Mouse (Mus musculus): ENCODE measurements around the gene Sh2b1. TPM values are rescaled to one million over a fixed set of nuclear protein-coding genes. Genes with fewer than 3 reads are reported as not detected.
A peak's percentile ranks its signal among the peaks of the same experiment; 100 is the strongest.
"Not testable (repeated sequence)": the region's sequence is repeated elsewhere in the genome, so short reads cannot be mapped to it uniquely, and the experiment has no call there.

Gene Sh2b1
- total RNA-seq (2021) = 10 to 100 TPM; 52.0 to 53.7 TPM
- long read RNA-seq, experiment 1, transcript Sh2b1-201 (10 exons, 3,393 nt) = major isoform, 7 of 101 reads
- long read RNA-seq, experiment 1, partial matches to known transcripts = 20 of 101 reads
- long read RNA-seq, experiment 1, other reads (novel, unspliced or antisense) = 66 of 101 reads
- long read RNA-seq, experiment 2, transcript Sh2b1-202 (10 exons, 3,366 nt) = major isoform, 7 of 109 reads
- long read RNA-seq, experiment 2, transcript Sh2b1-201 (10 exons, 3,393 nt) = minor isoform, 5 of 109 reads
- long read RNA-seq, experiment 2, partial matches to known transcripts = 20 of 109 reads
- long read RNA-seq, experiment 2, other reads (novel, unspliced or antisense) = 76 of 109 reads

- peak; percentile 87 for DNase-seq
Measured at GRCm38 (mm10) chr7:126474993-126475581, at the start of gene Sh2b1. Gene Sh2b1 (minus strand): TSS chr7:126475424.

GRCm38 (mm10) chr7:126523316-126523715 lies 48.1 kb upstream of the Sh2b1 start:
- no peak for DNase-seq

DNA sequence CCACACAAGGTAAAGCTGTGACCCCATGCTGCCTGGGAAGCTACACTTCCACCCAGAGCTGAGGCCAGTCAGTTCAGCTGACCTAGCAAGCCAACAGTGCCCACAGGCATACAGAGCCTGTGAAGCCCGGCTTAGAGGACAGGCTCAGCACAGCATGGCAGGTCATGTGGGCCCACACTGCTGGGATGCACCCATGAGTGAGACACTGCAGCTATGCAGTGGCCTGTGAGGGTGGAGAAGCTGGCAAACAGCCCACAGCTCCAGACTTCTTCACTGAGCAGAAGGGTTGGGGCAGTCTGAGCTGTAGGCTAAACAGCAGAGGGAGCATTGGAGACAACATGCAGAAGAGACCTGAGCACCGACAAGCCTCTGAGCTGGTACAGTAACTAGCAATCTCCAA lies 44.3 kb upstream of the Sh2b1 start:
- peak; percentile 47 for DNase-seq

DNA sequence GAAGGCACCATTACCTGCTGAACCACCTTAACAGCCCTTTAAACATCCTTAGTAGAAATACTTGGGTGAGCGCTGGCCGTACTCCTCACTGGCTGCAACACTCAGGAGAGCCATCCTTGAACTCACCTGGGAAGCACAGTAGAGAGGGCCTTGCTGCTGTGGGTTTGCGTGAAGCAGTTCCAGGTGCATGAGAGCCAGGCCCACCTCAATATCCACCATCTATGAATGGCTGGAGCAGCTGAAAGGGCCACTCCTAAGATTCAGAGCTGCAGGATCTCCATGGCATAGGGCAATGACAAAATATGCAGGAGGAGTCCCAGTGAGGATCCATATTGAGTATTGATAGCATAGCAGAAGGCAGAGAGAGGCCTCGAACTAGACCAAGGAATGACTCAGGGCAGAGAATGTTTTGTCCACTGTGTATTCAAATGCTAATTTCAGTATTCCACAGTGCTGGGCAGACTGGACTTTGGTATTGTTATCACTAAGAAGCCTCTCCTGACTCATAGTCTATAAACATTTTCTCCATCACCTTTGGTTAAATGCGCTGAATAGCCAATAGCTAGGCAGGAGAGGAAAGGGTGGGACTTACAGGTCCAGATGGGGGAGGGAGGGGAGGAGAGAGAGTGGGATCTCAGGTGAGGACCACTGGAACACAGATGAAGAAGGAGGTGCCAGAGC lies 43.2 kb upstream of the Sh2b1 start:
- DNase-seq = no peak

DNA sequence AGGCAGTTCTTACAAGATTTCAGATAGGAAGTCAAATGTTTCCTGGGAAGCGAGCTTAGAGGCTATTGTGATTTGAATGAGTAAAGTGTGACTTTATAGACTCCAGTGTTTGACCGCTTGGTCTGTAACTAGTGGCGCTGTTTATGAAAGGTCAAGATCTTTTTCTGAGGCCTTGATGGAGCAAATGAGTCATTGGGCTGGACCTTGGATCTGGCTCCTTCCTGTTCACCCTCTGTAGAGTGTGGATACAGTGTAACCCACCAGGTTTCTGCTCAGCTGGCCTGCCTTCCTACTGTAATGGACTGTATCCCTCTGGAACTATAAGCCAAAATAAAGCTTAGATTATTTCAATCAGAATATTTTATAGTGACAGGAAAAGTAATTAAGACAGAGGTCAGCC lies 36.1 kb upstream of the Sh2b1 start:
- DNase-seq = no peak

DNA sequence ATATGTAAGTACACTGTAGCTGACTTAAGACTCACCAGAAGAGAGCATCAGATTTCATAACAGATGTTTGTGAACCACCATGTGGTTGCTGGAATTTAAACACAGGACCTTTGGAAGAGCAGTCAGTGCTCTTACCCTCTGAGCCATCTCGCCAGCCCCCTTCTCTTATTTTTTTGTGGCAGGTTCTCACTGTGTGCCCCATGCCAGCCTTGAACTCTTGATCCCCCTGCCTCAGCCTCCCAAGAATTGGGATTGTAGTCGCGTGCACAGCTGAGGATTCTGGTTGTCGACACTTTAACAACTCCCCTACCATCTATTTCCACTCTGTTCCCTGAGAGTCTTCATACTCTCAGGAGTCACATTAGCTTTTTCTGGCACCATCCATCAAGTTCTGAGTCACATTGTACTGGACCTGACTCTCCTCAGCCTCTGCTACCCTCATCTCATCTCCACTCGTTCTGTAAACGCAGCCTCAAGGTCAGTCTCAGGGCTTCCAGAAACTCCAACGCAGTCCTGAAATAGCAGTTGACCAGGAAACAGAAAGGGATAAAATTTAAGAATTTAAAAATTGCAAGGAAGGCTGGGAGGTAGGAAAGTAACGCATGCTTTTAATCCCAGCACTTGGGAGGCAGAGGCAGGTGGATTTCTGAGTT lies 32.0 kb upstream of the Sh2b1 start:
- no peak for DNase-seq

DNA sequence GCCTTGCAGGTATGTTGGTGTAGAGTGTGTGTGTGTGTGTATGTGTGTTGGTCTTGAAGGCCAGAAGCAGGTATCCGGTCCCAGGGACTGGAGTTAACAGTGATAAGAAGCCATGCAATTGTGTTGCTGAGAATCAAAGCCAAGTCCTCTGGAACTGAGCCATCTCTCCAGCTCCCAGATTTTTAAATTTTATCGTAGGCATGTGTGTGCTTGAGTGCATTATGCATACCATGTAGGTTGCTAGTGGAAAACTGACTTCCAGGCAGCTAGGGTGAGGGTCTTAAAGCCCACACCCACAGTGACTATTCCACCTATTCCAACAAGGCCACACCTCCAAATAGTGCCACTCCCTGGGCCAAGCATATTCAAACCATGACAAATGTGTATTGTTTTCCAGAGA lies 29.7 kb upstream of the Sh2b1 start:
- no peak for DNase-seq

DNA sequence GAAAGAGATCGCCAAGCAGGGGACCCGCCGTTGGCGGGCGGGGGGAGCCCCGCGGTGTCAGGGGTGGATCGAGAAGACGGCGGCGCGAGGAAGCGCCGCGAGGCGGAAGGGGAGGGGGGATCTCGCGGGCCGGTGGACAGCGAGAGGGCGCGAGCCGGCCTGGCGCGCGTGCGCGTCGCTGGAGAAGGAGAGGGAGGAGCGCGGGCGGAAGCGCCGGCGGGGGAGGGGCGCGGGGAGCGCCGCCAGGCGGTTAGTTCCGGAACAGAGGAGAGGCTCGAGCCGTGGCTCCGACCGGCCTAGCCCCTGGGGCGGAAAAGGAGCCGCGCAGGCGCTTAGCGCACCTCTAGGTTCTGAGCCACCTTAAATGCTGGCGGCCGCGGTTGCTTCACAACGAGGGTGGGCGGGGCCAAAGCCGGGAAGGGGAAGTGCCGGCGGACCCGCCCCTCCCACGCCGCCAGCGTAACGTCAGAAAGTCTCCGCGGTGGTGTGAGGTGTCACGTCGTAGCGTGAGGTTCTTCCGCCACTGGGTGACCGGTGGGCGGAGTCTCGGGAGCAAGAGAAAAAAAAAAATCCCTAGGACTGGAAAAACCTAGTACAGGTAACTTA lies 28.2 kb upstream of the Sh2b1 start, which contains the start of gene Atxn2l:
TSS of gene Atxn2l (minus strand) at position 165 of the 606 bp plus-strand sequence.
- peak; percentile 99 for DNase-seq

DNA sequence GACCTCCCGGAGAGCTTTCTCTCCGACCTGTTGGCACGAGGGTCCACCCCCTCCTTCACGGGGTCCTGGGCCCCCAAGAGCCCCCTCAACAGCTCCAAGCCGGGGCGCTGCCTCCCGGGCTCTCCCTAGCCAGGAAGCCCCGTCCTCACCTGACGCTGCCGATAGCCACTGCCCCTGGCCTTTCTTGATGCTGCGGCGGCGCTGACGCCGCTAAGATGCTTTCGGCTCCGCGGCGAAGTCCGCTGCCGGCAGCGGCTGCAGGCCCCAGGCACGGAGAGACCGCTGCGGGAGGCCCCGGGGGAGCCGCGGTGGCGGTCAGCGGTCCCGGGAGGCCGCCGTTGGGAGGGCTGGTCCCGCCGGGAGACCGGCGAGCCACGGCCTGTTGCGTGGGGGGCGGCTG lies 27.5 kb upstream of the Sh2b1 start:
- no peak for DNase-seq

GRCm38 (mm10) chr7:126502023-126502741 lies 27.0 kb upstream of the Sh2b1 start:
- DNase-seq = peak; percentile 91

DNA sequence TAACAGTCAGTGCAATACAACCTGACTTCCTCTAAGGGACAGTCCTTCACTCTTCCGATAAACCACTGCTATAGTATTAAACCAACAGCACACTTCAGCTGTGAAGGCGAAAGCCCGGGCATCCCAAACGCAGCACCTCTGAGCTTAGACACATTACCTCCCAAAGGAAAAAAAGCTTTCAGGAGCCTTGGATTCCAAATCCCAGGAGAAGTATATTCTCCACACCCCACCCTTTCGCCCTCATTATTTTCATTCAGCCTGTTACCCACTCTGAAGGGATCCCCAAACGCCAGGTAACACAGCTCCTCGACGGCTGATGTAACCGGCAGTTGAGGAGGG lies 26.4 kb upstream of the Sh2b1 start:
- DNase-seq = no peak

GRCm38 (mm10) chr7:126499416-126499815 lies 24.2 kb upstream of the Sh2b1 start:
- no peak for DNase-seq

- DNase-seq = no peak
Measured at GRCm38 (mm10) chr7:126497966-126498365, 22.7 kb upstream of the Sh2b1 start.

DNA sequence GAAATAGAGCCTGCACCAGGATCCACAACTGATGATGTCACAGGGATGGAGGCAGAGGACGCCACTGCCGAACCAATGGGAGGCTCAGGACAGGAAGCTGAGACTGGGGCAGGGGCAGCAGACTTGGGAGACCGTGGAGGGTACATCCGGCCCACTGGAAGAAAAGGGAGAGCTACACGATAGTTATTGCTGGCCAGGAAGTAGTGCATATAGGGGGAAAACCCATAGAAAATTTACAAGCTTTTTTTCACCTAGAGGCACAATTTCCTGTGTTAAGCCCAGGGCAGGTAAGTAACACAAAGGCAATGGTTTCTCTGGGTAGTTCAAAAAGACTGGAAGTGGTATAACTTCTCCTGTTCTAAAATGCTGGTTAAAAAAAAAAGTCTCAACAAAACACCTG lies 21.3 kb upstream of the Sh2b1 start:
- DNase-seq = no peak

DNA sequence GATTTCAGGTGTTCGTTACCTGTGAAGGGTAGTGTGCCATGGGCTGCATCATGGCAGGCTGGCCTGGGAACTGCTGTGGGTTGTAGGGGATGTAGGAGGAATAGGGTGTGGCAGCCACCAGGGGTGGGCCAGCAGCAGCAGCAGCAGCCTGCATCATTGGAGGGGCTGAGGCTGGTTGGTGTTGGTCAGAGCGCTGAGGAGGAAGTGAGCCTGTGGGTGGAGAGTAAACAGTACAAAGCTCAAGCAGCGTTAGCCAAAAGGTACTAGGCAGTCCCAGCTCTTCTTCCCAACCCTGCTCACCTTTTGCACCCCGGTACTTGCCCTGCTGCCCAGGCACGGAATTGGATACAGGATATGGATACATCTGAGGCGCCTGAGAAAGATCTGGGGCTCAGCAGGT lies 18.9 kb upstream of the Sh2b1 start:
- DNase-seq = no peak

- DNase-seq = no peak
Measured at GRCm38 (mm10) chr7:126491973-126492372, 16.7 kb upstream of the Sh2b1 start.

DNA sequence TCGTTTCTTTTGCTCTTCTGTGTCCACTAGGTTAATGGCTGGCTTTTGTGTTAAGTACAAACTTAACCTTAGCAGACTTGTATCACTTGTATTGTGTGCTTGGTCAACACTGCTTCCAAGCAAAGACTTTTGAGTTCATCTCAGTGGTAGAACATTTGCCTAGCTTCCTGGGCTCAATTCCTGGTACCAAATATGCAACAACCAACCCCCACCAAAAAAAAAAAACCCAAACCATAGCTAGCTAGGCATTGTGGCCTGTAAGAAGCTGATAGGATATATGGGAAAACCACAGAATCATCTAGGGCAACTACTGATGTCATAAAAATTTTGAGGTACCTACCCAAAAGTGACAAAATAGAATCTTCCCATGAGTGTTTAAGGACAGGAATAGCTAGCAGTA lies 15.8 kb upstream of the Sh2b1 start:
- DNase-seq = no peak

DNA sequence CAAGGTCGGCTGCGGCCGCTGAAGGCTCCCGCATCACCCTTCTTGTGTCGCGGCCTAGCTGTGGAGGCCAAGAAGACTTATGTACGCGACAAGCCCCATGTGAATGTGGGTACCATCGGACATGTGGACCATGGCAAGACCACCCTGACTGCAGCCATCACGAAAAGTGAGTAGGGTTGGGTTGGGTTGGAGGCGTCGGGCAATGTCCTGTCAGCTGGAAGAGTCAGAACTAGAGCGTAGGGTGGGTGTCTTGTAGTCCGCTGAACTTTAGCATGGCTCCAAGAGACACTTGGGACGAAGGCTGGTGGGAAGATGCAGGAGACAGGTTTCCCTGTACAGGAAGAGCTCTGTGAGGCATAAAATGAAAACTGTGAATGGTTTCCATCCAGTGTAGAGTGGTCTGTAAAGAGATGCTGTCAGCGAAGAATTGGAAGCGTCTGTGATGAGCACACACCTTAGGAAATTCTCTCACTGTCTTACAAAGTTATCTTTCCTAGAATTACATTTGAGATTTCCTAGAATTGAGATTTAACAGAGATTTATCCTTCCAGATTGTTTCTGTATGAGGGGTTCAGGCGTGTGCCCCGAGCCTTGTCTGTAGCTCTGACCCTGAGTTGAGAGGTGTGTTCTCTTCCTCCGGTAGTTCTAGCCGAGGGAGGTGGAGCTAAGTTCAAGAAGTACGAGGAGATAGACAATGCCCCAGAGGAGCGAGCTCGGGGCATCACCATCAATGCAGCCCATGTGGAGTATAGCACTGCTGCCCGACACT lies 12.6 kb upstream of the Sh2b1 start:
- not testable (repeated sequence) for DNase-seq

DNA sequence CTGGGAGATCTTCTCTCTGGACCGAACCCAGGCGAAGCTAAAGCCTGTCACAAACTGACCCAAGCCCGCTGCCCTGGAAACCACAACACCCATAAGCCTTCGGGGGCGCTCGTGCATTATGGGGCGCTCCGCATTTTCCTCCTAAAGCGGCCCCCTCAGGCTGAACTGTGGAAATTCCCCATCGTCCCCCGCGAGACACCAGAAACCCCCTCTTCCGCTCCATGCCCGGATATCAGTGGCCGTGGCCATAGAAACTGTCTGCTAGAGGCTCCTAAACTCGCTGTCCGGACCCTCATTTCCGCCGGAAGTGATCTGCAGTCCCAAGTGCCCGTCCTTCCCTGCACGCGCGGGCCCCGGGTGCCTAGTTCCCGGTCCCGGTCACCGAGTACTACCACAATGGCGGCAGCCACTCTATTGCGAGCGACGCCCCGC lies 11.8 kb upstream of the Sh2b1 start, which contains the start of gene Tufm:
TSS of gene Tufm (plus strand) at position 310 of the 432 bp plus-strand sequence.
- peak; percentile 90 for DNase-seq

- peak; percentile 67 for DNase-seq
Measured at GRCm38 (mm10) chr7:126482392-126482871, 7.2 kb upstream of the Sh2b1 start.

DNA sequence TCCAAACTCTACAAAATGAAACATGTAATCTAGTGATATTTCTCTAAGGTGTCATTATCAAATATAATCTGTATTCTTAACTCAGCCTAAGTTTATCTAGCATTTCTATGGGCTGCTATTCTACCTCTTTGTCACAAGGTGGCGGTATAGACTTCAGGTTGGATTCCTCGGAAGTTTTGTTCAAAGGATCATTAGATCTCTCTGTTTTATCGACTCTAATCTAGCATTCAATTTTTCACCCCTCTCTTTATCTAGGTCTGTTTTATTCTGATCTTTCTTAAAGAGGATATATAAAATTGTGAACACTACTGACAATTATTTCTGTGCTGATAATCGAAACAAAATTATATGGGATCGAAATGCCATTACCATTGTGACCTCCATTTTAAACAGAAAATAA lies 6.5 kb upstream of the Sh2b1 start:
- DNase-seq = no peak

Data from gastrocnemius, postnatal 10 days (tissue).